Mouse (Mus musculus) heart, embryonic 10.5 days (tissue): Measurements from ENCODE around the gene Antxr2. TPM values are rescaled to one million over a fixed set of nuclear protein-coding genes. Genes with fewer than 3 reads are reported as not detected.
A peak's percentile ranks its signal among the peaks of the same experiment; 100 is the strongest.

ENCODE experiments used
- DNase-seq: peaks from one replicate; pipeline ENCODE4 v3.0.0-alpha.2; 2017; ENCODE audit warnings: low spot score
- H3K27ac ChIP-seq: fragments of 300-500 bp; sonication (generic); 2 replicates; pipeline ENCODE4 v1.5.1; 2016; ENCODE audit warnings: mild to moderate bottlenecking
- H3K27me3 ChIP-seq: fragments of 300-500 bp; sonication (generic); 2 replicates; pipeline ENCODE4 v1.6.1; 2016; ENCODE audit warnings: mild to moderate bottlenecking; ENCODE audit not compliant: poor library complexity, insufficient read depth, severe bottlenecking
- H3K36me3 ChIP-seq: fragments of 300-500 bp; sonication (generic); 2 replicates; pipeline ENCODE4 v1.6.1; 2016; ENCODE audit warnings: mild to moderate bottlenecking, moderate library complexity
- H3K4me1 ChIP-seq: fragments of 300-500 bp; sonication (generic); 2 replicates; pipeline ENCODE4 v1.6.1; 2016; ENCODE audit warnings: mild to moderate bottlenecking
- H3K4me3 ChIP-seq: fragments of 300-500 bp; sonication (generic); 2 replicates; pipeline ENCODE4 v1.5.1; 2016; ENCODE audit warnings: mild to moderate bottlenecking, moderate library complexity
- H3K9me3 ChIP-seq: fragments of 300-500 bp; sonication (generic); 2 replicates; pipeline ENCODE4 v1.6.1; 2016; ENCODE audit warnings: mild to moderate bottlenecking, moderate library complexity
- WGBS: fragments of 180-500 bp; shearing (Covaris S2); methylation state at CpG from one replicate; pipeline ENCODE4 v1.1.7; 2016; 5-methylcytosine and 5-hydroxymethylcytosine counted together
- polyA plus RNA-seq: library from polyadenylated mRNA; unstranded; fragments of >200 nt; fragmentation: Nextera tagmentation; extraction: Ambion mirVana; gene quantifications from 2 replicates; pipeline ENCODE4 v1.2.1, GENCODE M21; 2016

The Antxr2 gene
- polyA plus RNA-seq, 1 experiment from 2014 or later = 27.4 TPM

DNA sequence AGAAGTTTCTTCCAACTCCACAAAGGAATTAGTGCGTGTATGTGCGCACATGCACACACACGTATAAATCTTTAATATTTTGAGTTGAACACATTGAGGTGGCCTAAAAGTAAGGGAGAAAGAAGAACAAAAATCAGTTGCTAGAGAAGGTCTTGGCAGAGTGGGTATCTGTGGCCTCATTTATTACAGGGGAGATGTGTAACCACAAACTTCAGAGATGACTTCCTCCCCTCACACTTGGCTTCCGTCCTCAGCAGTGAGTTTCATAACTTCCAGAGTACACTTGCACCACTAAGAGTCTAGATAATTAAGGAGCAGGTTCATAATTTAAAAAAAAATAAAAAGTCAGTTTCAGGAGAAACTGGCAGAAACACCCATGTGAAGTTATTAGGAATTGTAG, 84.6 kb downstream of the Antxr2 start:
- DNase-seq = no peak
- H3K27ac ChIP-seq = no peak overlapping the region
- H3K27me3 ChIP-seq = no peaks in the 10 kb centered on the region
- 91% methylated on average over 4 of the region's 4 CpGs for WGBS
- H3K9me3 ChIP-seq = no peaks in the 10 kb centered on the region
- H3K36me3 ChIP-seq = peaks cover 17% of the 10 kb centered on the region; the same call in 1 of the 2 replicates
- no peak overlapping the region for H3K4me3 ChIP-seq
- no peaks in the 10 kb centered on the region for H3K4me1 ChIP-seq

- H3K9me3 ChIP-seq = no peaks in the 10 kb centered on the region
- WGBS = 3% methylated on average over 56 of the region's 56 CpGs
- peak overlapping the region; percentile 72 for H3K4me3 ChIP-seq
- peak overlapping the region; percentile 52 for H3K27ac ChIP-seq
- peaks cover 6% of the 10 kb centered on the region; the same call in 1 of the 2 replicates for H3K4me1 ChIP-seq
- DNase-seq = no peak
- H3K27me3 ChIP-seq = peaks cover 8% of the 10 kb centered on the region
- H3K36me3 ChIP-seq = peaks cover 10% of the 10 kb centered on the region; the same call in 1 of the 2 replicates
These were observed 95.4 kb downstream of the Antxr2 start for GRCm38 (mm10) chr5:97935140-97936129.

GRCm38 (mm10) chr5:97917654-97918053, 113.2 kb downstream of the Antxr2 start:
- H3K27me3 ChIP-seq = no peaks in the 10 kb centered on the region
- WGBS = 83% methylated on average over 11 of the region's 11 CpGs
- DNase-seq = no peak
- H3K4me1 ChIP-seq = no peaks in the 10 kb centered on the region
- no peak overlapping the region for H3K27ac ChIP-seq
- H3K36me3 ChIP-seq = peaks cover 3% of the 10 kb centered on the region
- no peaks in the 10 kb centered on the region for H3K9me3 ChIP-seq
- no peak overlapping the region for H3K4me3 ChIP-seq

- H3K36me3 ChIP-seq = no peaks in the 10 kb centered on the region
- H3K9me3 ChIP-seq = no peaks in the 10 kb centered on the region
- no peaks in the 10 kb centered on the region for H3K27me3 ChIP-seq
- no peak overlapping the region for H3K4me3 ChIP-seq
- DNase-seq = no peak
- H3K27ac ChIP-seq = no peak overlapping the region
- 85% methylated on average over 2 of the region's 2 CpGs for WGBS
- no peaks in the 10 kb centered on the region for H3K4me1 ChIP-seq
These were observed 116.0 kb downstream of the Antxr2 start for GRCm38 (mm10) chr5:97914890-97915289.

DNA sequence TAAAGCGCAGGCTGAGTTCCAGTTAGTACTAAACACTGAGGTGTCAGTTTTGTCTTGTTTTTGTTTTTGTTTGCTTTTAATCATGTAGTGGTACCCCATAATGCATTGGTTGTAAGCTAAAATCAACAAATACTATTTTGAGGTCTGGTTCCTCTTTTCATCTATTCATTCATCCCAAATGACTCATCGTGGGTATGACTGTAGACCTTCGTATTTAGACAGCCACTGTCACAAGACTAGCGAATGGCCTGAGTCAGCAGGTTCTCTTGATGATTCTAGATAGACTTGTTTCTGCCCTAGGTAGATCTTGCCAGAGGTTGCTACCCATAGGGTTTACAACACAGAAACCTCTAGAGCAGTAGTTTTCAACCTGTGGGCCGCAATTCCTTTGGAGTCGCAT, 116.9 kb downstream of the Antxr2 start:
- Histone ChIP-seq H3K27ac (no peak overlapping the region), H3K36me3 (no peaks in the 10 kb centered on the region), H3K27me3 (no peaks in the 10 kb centered on the region), H3K4me3 (no peak overlapping the region), H3K9me3 (no peaks in the 10 kb centered on the region), H3K4me1 (no peaks in the 10 kb centered on the region)
- WGBS = 89% methylated on average over 6 of the region's 6 CpGs
- DNase-seq = no peak

GRCm38 (mm10) chr5:97907482-97907881, 123.4 kb downstream of the Antxr2 start:
- Histone ChIP-seq H3K27me3 (no peaks in the 10 kb centered on the region), H3K27ac (no peak overlapping the region), H3K4me3 (no peak overlapping the region), H3K4me1 (peaks cover 9% of the 10 kb centered on the region), H3K9me3 (no peaks in the 10 kb centered on the region), H3K36me3 (no peaks in the 10 kb centered on the region)
- 76% methylated on average over 6 of the region's 6 CpGs for WGBS
- no peak for DNase-seq

GRCm38 (mm10) chr5:97906537-97907266, 124.1 kb downstream of the Antxr2 start:
- H3K27ac ChIP-seq = 0 out of 2 replicates have a peak overlapping the region, but pooled peaks have one; percentile 22
- no peaks in the 10 kb centered on the region for H3K36me3 ChIP-seq
- WGBS = 63% methylated on average over 13 of the region's 13 CpGs

GRCm38 (mm10) chr5:97905856-97906255, 125.0 kb downstream of the Antxr2 start:
- H3K27ac ChIP-seq = no peak overlapping the region
- no peaks in the 10 kb centered on the region for H3K9me3 ChIP-seq
- DNase-seq = no peak
- H3K36me3 ChIP-seq = no peaks in the 10 kb centered on the region
- WGBS = 88% methylated on average over 3 of the region's 3 CpGs
- peaks cover 9% of the 10 kb centered on the region for H3K4me1 ChIP-seq
- no peaks in the 10 kb centered on the region for H3K27me3 ChIP-seq
- H3K4me3 ChIP-seq = no peak overlapping the region

More at GRCm38 (mm10) chr5:97906537-97907266, 124.1 kb downstream of the Antxr2 start:
- Histone ChIP-seq H3K4me3 (no peak overlapping the region), H3K27me3 (no peaks in the 10 kb centered on the region), H3K9me3 (no peaks in the 10 kb centered on the region), H3K4me1 (peaks cover 9% of the 10 kb centered on the region)
- DNase-seq = no peak

GRCm38 (mm10) chr5:97901096-97901495, 129.7 kb downstream of the Antxr2 start:
- no peak for DNase-seq
- no peaks in the 10 kb centered on the region for H3K36me3 ChIP-seq
- H3K4me1 ChIP-seq = no peaks in the 10 kb centered on the region
- 91% methylated on average over 7 of the region's 7 CpGs for WGBS
- no peaks in the 10 kb centered on the region for H3K27me3 ChIP-seq
- H3K9me3 ChIP-seq = no peaks in the 10 kb centered on the region
- no peak overlapping the region for H3K27ac ChIP-seq
- H3K4me3 ChIP-seq = no peak overlapping the region

DNA sequence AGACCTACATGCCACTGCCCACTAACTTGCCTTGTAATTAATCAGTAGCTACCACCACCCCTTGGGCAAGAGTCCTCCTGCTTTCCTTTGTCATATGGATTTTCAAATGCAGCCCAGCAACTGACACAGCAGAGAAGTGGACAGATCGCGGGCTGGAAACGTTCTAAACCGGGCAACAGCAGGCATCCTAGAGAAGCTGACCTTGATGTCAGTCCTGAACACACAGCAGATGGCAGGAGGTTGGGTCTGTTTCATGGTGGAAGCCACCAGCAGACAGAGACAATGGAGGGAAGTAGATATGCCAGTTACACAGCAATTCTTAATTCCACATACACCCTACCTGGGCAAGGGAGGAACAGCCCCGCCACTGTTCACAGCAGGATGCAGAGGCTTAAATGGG, 131.5 kb downstream of the Antxr2 start:
- Histone ChIP-seq H3K36me3 (peaks cover 8% of the 10 kb centered on the region; the same call in 1 of the 2 replicates), H3K9me3 (no peaks in the 10 kb centered on the region), H3K27ac (no peak overlapping the region), H3K4me1 (no peaks in the 10 kb centered on the region), H3K4me3 (no peak overlapping the region), H3K27me3 (no peaks in the 10 kb centered on the region)
- WGBS = 89% methylated on average over 5 of the region's 5 CpGs
- DNase-seq = no peak

GRCm38 (mm10) chr5:97885427-97885826, 145.4 kb downstream of the Antxr2 start:
- H3K9me3 ChIP-seq = no peaks in the 10 kb centered on the region
- H3K27me3 ChIP-seq = no peaks in the 10 kb centered on the region
- H3K4me3 ChIP-seq = no peak overlapping the region
- no peak overlapping the region for H3K27ac ChIP-seq
- H3K36me3 ChIP-seq = peaks cover 17% of the 10 kb centered on the region
- no peaks in the 10 kb centered on the region for H3K4me1 ChIP-seq
- WGBS = 92% methylated on average over 6 of the region's 6 CpGs
- DNase-seq = no peak

GRCm38 (mm10) chr5:97884110-97884509, 146.7 kb downstream of the Antxr2 start:
- WGBS = 80% methylated on average over 3 of the region's 3 CpGs
- Histone ChIP-seq H3K27me3 (no peaks in the 10 kb centered on the region), H3K9me3 (no peaks in the 10 kb centered on the region), H3K4me1 (no peaks in the 10 kb centered on the region), H3K36me3 (peaks cover 17% of the 10 kb centered on the region), H3K27ac (no peak overlapping the region), H3K4me3 (no peak overlapping the region)
- DNase-seq = no peak

GRCm38 (mm10) chr5:97881421-97881820, 149.4 kb downstream of the Antxr2 start:
- H3K4me1 ChIP-seq = no peaks in the 10 kb centered on the region
- H3K9me3 ChIP-seq = no peaks in the 10 kb centered on the region
- DNase-seq = no peak
- no peak overlapping the region for H3K27ac ChIP-seq
- no peak overlapping the region for H3K4me3 ChIP-seq
- WGBS = 79% methylated on average over 2 of the region's 2 CpGs
- peaks cover 17% of the 10 kb centered on the region for H3K36me3 ChIP-seq
- H3K27me3 ChIP-seq = no peaks in the 10 kb centered on the region
